Mouse (Mus musculus): ENCODE results near the gene Poglut1. TPM values are rescaled to one million over a fixed set of nuclear protein-coding genes. Genes with fewer than 3 reads are reported as not detected.
"Not testable (repeated sequence)": the region's sequence is repeated elsewhere in the genome, so short reads cannot be mapped to it uniquely, and the experiment has no call there.

The Poglut1 gene
- polyA plus RNA-seq, 1 experiment from 2014 or later, result 52.6 TPM

DNA sequence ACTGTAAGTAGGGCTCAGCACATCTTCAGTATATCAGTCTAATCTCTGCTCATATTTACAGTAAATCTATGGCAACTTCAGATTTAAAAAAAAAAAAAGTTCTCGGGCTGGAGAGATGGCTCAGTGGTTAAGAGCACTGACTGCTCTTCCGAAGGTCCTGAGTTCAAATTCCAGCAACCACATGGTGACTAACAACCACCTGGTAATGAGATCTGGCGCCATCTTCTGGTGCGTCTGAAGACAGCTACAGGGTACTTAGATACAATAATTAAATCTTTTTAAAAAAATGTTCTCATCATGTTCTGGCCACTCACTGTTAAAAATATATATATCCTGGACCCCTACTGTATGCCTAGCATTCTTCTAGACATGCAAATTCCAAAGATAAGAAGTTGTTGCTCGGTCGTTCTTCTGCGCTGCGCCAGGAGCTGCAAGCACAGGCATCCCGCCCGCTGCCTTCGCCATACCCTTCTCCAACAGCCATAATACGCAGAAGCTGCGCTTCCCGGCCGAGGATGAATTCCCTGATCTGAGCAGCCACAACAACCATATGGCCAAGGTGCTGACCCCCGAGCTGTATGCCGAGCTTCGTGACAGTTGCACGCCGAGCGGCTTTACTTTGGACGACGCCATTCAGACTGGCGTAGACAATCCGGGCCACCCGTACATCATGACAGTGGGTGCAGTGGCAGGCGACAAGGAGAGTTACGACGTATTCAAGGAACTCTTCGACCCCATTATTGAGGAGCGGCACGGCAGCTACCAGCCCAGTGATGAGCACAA, 67.1 kb downstream of the Poglut1 start:
- WGBS, result 27% methylated on average over 32 of the region's 32 CpGs
- ATAC-seq (replicated peaks), result peak; percentile 65
- Histone ChIP-seq H3K4me1 (peaks cover 5% of the 10 kb centered on the region; the same call in 1 of the 2 replicates), H3K27ac (no peak overlapping the region), H3K27me3 (replicated peaks) (peaks cover 21% of the 10 kb centered on the region), H3K36me3 (replicated peaks) (no peaks in the 10 kb centered on the region), H3K9me3 (no peaks in the 10 kb centered on the region), H3K4me3 (peak overlapping the region; percentile 29), H3K4me2 (peak overlapping the region; percentile 51), H3K9ac (no peak overlapping the region)

- Histone ChIP-seq H3K4me1 (peaks cover 15% of the 10 kb centered on the region), H3K9ac (no peak overlapping the region), H3K27ac (no peak overlapping the region), H3K9me3 (no peaks in the 10 kb centered on the region), H3K4me3 (no peak overlapping the region), H3K27me3 (replicated peaks) (peaks cover 21% of the 10 kb centered on the region), H3K4me2 (no peak overlapping the region), H3K36me3 (replicated peaks) (no peaks in the 10 kb centered on the region)
- ATAC-seq (replicated peaks), result no peak
- WGBS, result 82% methylated on average over 4 of the region's 4 CpGs
Observed at GRCm38 (mm10) chr16:38481327-38481726, 68.7 kb downstream of the Poglut1 start.

GRCm38 (mm10) chr16:38478296-38478695, 71.8 kb downstream of the Poglut1 start:
- no peak overlapping the region for H3K4me2 ChIP-seq
- no peak overlapping the region for H3K4me3 ChIP-seq
- no peaks in the 10 kb centered on the region for H3K9me3 ChIP-seq
- ATAC-seq (replicated peaks), result no peak
- no peak overlapping the region for H3K9ac ChIP-seq
- peaks cover 14% of the 10 kb centered on the region for H3K4me1 ChIP-seq
- 93% methylated on average over 3 of the region's 3 CpGs for WGBS
- H3K27me3 ChIP-seq (replicated peaks), result peaks cover 12% of the 10 kb centered on the region; the same call in 1 of the 2 replicates
- H3K36me3 ChIP-seq (replicated peaks), result no peaks in the 10 kb centered on the region
- H3K27ac ChIP-seq, result no peak overlapping the region

DNA sequence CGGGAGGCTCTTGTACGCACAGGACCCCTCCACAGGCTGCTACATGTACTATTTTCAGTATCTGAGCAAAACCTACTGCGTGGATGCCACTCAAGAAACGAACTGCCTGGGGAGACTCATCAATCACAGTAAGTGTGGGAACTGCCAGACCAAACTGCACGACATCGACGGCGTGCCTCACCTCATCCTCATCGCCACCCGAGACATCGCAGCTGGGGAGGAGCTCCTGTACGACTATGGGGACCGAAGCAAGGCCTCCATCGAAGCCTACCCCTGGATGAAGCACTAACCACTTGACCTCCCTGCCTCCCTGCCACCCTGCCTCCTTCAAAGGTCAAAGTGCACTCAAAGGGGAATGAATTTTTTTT, 72.8 kb downstream of the Poglut1 start:
- not testable (repeated sequence) for H3K36me3 ChIP-seq (replicated peaks); H3K27ac ChIP-seq; H3K9me3 ChIP-seq; H3K27me3 ChIP-seq (replicated peaks)
- H3K4me2 ChIP-seq, result peak overlapping the region; percentile 55
- ATAC-seq (replicated peaks), result 0 out of 2 replicates have a peak, but pooled peaks have one; percentile 33
- H3K4me1 ChIP-seq, result peaks cover 12% of the 10 kb centered on the region
- H3K4me3 ChIP-seq, result peak overlapping the region; percentile 32
- 68% methylated on average over 14 of the region's 14 CpGs for WGBS
- peak overlapping the region; percentile 14; the same call in 1 of the 2 replicates for H3K9ac ChIP-seq

DNA sequence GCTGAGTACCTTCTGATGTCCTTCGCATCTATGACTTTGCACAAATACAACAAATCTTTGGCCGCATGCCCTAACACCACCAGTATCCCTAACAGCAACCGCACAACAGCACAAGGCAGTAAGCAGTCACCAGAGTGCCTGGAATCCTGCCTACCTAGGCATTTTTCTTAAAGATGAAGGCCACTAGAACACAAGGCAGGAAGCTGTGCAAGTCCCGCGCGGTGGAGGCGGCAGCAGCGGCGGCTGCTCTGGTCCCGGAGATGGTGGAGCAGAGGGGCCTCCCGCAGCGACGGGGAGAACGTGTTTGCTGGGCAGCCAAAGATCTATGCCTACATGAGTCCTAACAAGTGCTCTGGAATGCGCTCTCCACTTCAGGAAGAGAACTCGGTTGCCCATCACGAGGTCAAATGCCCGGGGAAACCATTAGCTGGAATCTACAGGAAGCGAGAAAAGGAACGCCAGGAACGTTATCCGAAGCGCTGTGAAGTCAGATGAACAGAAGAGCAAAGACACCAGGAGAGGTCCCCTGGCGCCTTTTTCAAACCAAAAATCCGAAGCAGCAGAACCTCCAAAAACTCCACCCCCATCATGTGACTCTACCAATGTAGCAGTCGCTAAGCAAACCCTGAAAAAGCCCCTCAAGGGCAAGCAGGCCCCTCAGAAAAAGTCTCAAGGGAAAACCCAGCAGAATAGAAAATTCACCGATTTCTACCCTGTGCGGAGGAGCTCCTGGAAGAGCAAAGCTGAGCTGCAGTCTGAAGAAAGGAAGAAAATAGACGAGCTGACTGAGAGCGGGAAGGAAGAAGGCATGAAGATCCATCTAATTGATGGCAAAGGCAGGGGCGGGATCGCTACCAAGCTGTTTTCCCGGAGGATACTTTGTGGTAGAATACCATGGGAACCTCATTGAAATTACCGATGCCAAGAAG, 73.5 kb downstream of the Poglut1 start:
- Histone ChIP-seq H3K4me1 (peaks cover 12% of the 10 kb centered on the region), H3K4me2 (peak overlapping the region; percentile 55), H3K9me3 (no peaks in the 10 kb centered on the region), H3K27ac (no peak overlapping the region), H3K27me3 (replicated peaks) (0 out of 2 replicates have a peak, but pooled peaks cover under 1% of the 10 kb centered on the region), H3K9ac (peak overlapping the region; percentile 20; the same call in 1 of the 2 replicates), H3K36me3 (replicated peaks) (no peaks in the 10 kb centered on the region), H3K4me3 (peak overlapping the region; percentile 32)
- ATAC-seq (replicated peaks), result peak; percentile 42; the same call in 1 of the 2 replicates
- 9% methylated on average over 34 of the region's 34 CpGs for WGBS

GRCm38 (mm10) chr16:38475681-38476311, 74.3 kb downstream of the Poglut1 start:
- WGBS, result 62% methylated on average over 4 of the region's 4 CpGs
- H3K4me3 ChIP-seq, result peak overlapping the region; percentile 32; the same call in 1 of the 2 replicates
- H3K9me3 ChIP-seq, result no peaks in the 10 kb centered on the region
- no peak overlapping the region for H3K9ac ChIP-seq
- no peaks in the 10 kb centered on the region for H3K27me3 ChIP-seq (replicated peaks)
- H3K4me2 ChIP-seq, result peak overlapping the region; percentile 55
- no peaks in the 10 kb centered on the region for H3K36me3 ChIP-seq (replicated peaks)
- ATAC-seq (replicated peaks), result no peak
- H3K27ac ChIP-seq, result no peak overlapping the region
- peaks cover 12% of the 10 kb centered on the region for H3K4me1 ChIP-seq

Other genes with a start within 250 kb of the Poglut1 start
- 1.1 and 1.5 TPM in 2 replicates for gene Maats1, start 208.1 kb downstream of the Poglut1 start, polyA plus RNA-seq (2015; fragmentation: Nextera tagmentation; extraction: Ambion mirVana)
- 75.4 and 77.9 TPM in 2 replicates for gene Cox17, start 203.3 kb downstream of the Poglut1 start, polyA plus RNA-seq (2015; fragmentation: Nextera tagmentation; extraction: Ambion mirVana)
- 0.77 TPM in 1 of 2 replicates, not detected in the other for gene Gm21987, start 203.2 kb downstream of the Poglut1 start, polyA plus RNA-seq (2015; fragmentation: Nextera tagmentation; extraction: Ambion mirVana)
- 0.57 and 1.4 TPM in 2 replicates for gene Popdc2, start 188.0 kb downstream of the Poglut1 start, polyA plus RNA-seq (2015; fragmentation: Nextera tagmentation; extraction: Ambion mirVana)
- gene Pla1a, start 117.1 kb downstream of the Poglut1 start, polyA plus RNA-seq (2015; fragmentation: Nextera tagmentation; extraction: Ambion mirVana), result 0.42 and 0.61 TPM in 2 replicates
- gene Adprh, start 97.6 kb downstream of the Poglut1 start, polyA plus RNA-seq (2015; fragmentation: Nextera tagmentation; extraction: Ambion mirVana), result 152 and 161 TPM in 2 replicates
- 0.54 and 0.75 TPM in 2 replicates for gene Cd80, start 94.7 kb downstream of the Poglut1 start, polyA plus RNA-seq (2015; fragmentation: Nextera tagmentation; extraction: Ambion mirVana)
- 32.0 and 33.0 TPM in 2 replicates for gene Timmdc1, start 27.6 kb downstream of the Poglut1 start, polyA plus RNA-seq (2015; fragmentation: Nextera tagmentation; extraction: Ambion mirVana)
- 35.4 and 40.8 TPM in 2 replicates for gene Tmem39a, start 8.4 kb upstream of the Poglut1 start, polyA plus RNA-seq (2015; fragmentation: Nextera tagmentation; extraction: Ambion mirVana)
- 5.8 and 6.1 TPM in 2 replicates for gene Arhgap31, start 163.0 kb upstream of the Poglut1 start, polyA plus RNA-seq (2015; fragmentation: Nextera tagmentation; extraction: Ambion mirVana)
- 30.0 and 33.4 TPM in 2 replicates for gene B4galt4, start 192.0 kb upstream of the Poglut1 start, polyA plus RNA-seq (2015; fragmentation: Nextera tagmentation; extraction: Ambion mirVana)

All from midbrain, embryonic 15.5 days (tissue).